Mouse (Mus musculus): ENCODE measurements around the gene Hip1r. TPM values are rescaled to one million over a fixed set of nuclear protein-coding genes. Genes with fewer than 3 reads are reported as not detected.

Gene Hip1r
- polyA plus RNA-seq, 1 experiment from 2014 or later = 18.3 TPM

- H3K36me3 ChIP-seq (ENCODE audit: control insufficient read depth, insufficient read depth) = peaks cover 5% of the 10 kb centered on the region; the same call in 1 of the 2 replicates
Measured at GRCm38 (mm10) chr5:124021148-124021547, 47.7 kb downstream of the Hip1r start.

DNA sequence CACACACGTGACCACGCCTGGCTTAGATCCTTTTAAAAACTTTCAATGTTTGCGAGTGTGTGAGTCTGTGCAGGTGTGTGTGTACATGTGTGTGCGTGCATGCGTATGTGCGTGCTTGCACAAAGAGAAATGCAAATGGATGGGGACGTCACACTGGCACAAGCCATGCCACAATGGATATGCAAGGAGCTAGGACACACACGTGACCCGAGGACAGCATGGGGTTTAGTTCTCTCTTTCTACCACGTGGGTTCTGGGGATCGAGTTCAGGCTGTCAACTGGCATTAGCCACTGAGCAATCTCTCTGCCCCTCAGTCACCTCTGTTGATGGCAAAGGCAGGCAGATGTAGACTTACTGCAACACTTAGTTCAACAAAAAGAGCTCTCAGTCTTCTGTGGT, 48.3 kb downstream of the Hip1r start:
- ATAC-seq = no peak
- TF ChIP-seq CTCF (IDR thresholded peaks at IDR 0.05; ENCODE audit: low read depth) = no peak
- Histone ChIP-seq H3K27ac (ENCODE audit: low read depth, low read length) (no peak overlapping the region), H3K27me3 (replicated peaks; ENCODE audit: control insufficient read depth, insufficient read depth, low read length) (no peaks in the 10 kb centered on the region), H3K4me3 (ENCODE audit: low read depth, low read length) (no peak overlapping the region), H3K4me2 (replicated peaks; ENCODE audit: low read depth) (no peak overlapping the region), H3K9ac (ENCODE audit: low read depth, low read length) (no peak overlapping the region), H3K9me3 (ENCODE audit: control insufficient read depth) (no peaks in the 10 kb centered on the region), H3K36me3 (ENCODE audit: control insufficient read depth, insufficient read depth) (peaks cover 9% of the 10 kb centered on the region; the same call in 1 of the 2 replicates), H3K4me1 (replicated peaks; ENCODE audit: control insufficient read depth, insufficient read depth, low read length) (no peaks in the 10 kb centered on the region)
- WGBS = 90% methylated on average over 11 of the region's 11 CpGs

More at GRCm38 (mm10) chr5:124021148-124021547, 47.7 kb downstream of the Hip1r start:
- Histone ChIP-seq H3K27me3 (replicated peaks; ENCODE audit: control insufficient read depth, insufficient read depth, low read length) (no peaks in the 10 kb centered on the region), H3K9me3 (ENCODE audit: control insufficient read depth) (no peaks in the 10 kb centered on the region), H3K27ac (ENCODE audit: low read depth, low read length) (no peak overlapping the region), H3K4me1 (replicated peaks; ENCODE audit: control insufficient read depth, insufficient read depth, low read length) (no peaks in the 10 kb centered on the region), H3K9ac (ENCODE audit: low read depth, low read length) (no peak overlapping the region), H3K4me3 (ENCODE audit: low read depth, low read length) (no peak overlapping the region), H3K4me2 (replicated peaks; ENCODE audit: low read depth) (no peak overlapping the region)
- 73% methylated on average over 11 of the region's 11 CpGs for WGBS
- no peak for ATAC-seq
- no peak for TF ChIP-seq CTCF (IDR thresholded peaks at IDR 0.05; ENCODE audit: low read depth)

DNA sequence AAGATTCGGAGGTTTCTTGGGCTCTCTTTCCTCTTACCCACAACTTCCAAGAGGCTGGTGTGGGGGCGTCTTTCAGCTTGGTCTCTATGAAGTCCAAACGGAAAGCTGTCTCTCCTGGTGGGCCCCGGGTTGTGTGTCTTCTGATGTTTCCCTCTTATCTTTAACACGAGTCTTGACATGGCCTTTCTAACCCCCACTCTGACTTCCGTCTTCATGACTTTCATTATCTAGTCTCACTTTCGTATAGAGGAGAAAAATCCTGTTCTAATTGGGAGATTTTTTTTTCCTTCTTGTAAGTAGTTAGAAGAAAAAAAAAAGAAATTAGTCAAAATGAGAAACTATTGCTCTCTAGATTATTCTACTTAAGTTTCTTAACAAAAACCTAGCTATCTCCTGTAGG, 48.9 kb downstream of the Hip1r start:
- no peak overlapping the region for H3K4me3 ChIP-seq (ENCODE audit: low read depth, low read length)
- no peak overlapping the region for H3K4me2 ChIP-seq (replicated peaks; ENCODE audit: low read depth)
- H3K27ac ChIP-seq (ENCODE audit: low read depth, low read length) = no peak overlapping the region
- TF ChIP-seq CTCF (IDR thresholded peaks at IDR 0.05; ENCODE audit: low read depth) = no peak
- peaks cover 9% of the 10 kb centered on the region; the same call in 1 of the 2 replicates for H3K36me3 ChIP-seq (ENCODE audit: control insufficient read depth, insufficient read depth)
- no peaks in the 10 kb centered on the region for H3K27me3 ChIP-seq (replicated peaks; ENCODE audit: control insufficient read depth, insufficient read depth, low read length)
- no peak for ATAC-seq
- H3K4me1 ChIP-seq (replicated peaks; ENCODE audit: control insufficient read depth, insufficient read depth, low read length) = no peaks in the 10 kb centered on the region
- 77% methylated on average over 7 of the region's 7 CpGs for WGBS
- no peak overlapping the region for H3K9ac ChIP-seq (ENCODE audit: low read depth, low read length)
- H3K9me3 ChIP-seq (ENCODE audit: control insufficient read depth) = no peaks in the 10 kb centered on the region

DNA sequence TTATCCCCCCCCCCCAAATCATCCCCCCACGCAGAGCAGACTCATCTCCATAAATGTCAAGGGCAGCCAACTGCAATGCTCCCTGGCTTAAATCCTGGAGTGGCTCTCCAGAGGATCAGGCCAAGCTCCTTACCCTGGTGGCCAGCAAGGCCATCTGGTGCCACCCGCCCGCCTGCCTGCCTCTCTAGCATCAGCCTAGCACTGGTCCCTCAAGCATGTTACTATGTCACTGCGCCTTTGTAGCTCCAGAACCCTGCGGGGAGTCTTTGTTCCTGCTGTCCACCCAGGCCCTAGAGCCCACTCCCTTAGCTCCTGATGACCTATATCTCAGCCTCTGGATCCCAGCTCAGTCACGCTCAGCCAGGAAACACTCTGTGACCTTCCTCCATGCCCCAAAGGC, 51.2 kb downstream of the Hip1r start:
- H3K4me3 ChIP-seq (ENCODE audit: low read depth, low read length) = no peak overlapping the region
- no peak for ATAC-seq
- no peak for TF ChIP-seq CTCF (IDR thresholded peaks at IDR 0.05; ENCODE audit: low read depth)
- H3K27ac ChIP-seq (ENCODE audit: low read depth, low read length) = no peak overlapping the region
- H3K9ac ChIP-seq (ENCODE audit: low read depth, low read length) = no peak overlapping the region
- no peak overlapping the region for H3K4me2 ChIP-seq (replicated peaks; ENCODE audit: low read depth)
- H3K4me1 ChIP-seq (replicated peaks; ENCODE audit: control insufficient read depth, insufficient read depth, low read length) = peaks cover 5% of the 10 kb centered on the region; the same call in 1 of the 2 replicates
- WGBS = 84% methylated on average over 6 of the region's 6 CpGs
- no peaks in the 10 kb centered on the region for H3K9me3 ChIP-seq (ENCODE audit: control insufficient read depth)
- H3K36me3 ChIP-seq (ENCODE audit: control insufficient read depth, insufficient read depth) = peaks cover 9% of the 10 kb centered on the region; the same call in 1 of the 2 replicates
- no peaks in the 10 kb centered on the region for H3K27me3 ChIP-seq (replicated peaks; ENCODE audit: control insufficient read depth, insufficient read depth, low read length)

- no peak for ATAC-seq
- Histone ChIP-seq H3K27me3 (replicated peaks; ENCODE audit: control insufficient read depth, insufficient read depth, low read length) (no peaks in the 10 kb centered on the region), H3K4me2 (replicated peaks; ENCODE audit: low read depth) (no peak overlapping the region), H3K36me3 (ENCODE audit: control insufficient read depth, insufficient read depth) (peaks cover 9% of the 10 kb centered on the region; the same call in 1 of the 2 replicates), H3K9ac (ENCODE audit: low read depth, low read length) (no peak overlapping the region), H3K27ac (ENCODE audit: low read depth, low read length) (no peak overlapping the region; the same call in 1 of the 2 replicates), H3K4me1 (replicated peaks; ENCODE audit: control insufficient read depth, insufficient read depth, low read length) (peaks cover 5% of the 10 kb centered on the region; the same call in 1 of the 2 replicates), H3K4me3 (ENCODE audit: low read depth, low read length) (no peak overlapping the region), H3K9me3 (ENCODE audit: control insufficient read depth) (no peaks in the 10 kb centered on the region)
- no peak for TF ChIP-seq CTCF (IDR thresholded peaks at IDR 0.05; ENCODE audit: low read depth)
- WGBS = 79% methylated on average over 9 of the region's 9 CpGs
Measured at GRCm38 (mm10) chr5:124025146-124025545, 51.7 kb downstream of the Hip1r start.

DNA sequence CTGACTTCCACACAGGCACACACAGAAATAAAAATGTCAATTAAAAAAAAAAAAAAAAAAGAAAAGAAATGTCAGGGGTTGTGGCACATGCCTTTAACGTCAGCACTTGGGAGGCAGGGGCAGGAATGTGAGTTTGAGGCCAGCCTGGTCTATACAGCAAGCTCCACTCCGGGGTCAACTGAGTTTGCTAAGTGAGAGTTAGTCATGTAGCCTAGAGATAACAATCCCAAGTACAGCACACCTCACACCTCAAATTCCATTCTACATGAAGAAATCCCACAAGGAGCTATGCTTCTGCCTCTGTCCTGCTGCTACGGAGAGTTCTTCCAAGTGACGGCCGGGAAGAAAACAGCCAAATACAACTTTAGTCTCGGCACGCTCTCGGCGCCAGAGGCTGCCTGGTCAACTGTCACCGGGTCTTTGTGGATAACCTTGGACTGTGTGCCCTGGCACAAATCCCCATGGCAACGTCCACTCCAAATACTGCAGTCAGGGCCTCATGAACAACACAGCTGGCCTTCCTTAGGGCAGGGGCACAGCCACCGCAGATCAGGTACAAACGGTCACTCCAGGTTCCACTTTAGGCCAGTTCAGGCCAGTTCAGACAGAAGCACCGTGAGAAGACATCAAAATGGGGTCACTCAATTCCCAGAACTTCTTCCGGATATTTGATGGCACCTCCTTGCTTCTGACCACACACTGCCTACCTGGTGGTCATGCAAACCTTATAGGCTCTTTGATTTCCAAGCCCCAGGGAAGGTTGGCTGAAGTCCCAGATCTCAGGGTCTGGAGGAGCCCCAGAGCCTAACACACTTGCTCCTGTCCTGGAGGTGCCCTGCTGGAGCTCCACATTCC, 52.4 kb downstream of the Hip1r start:
- H3K9ac ChIP-seq (ENCODE audit: low read depth, low read length) = no peak overlapping the region
- no peak overlapping the region; the same call in 1 of the 2 replicates for H3K27ac ChIP-seq (ENCODE audit: low read depth, low read length)
- H3K9me3 ChIP-seq (ENCODE audit: control insufficient read depth) = no peaks in the 10 kb centered on the region
- peaks cover 5% of the 10 kb centered on the region; the same call in 1 of the 2 replicates for H3K4me1 ChIP-seq (replicated peaks; ENCODE audit: control insufficient read depth, insufficient read depth, low read length)
- TF ChIP-seq CTCF (IDR thresholded peaks at IDR 0.05; ENCODE audit: low read depth) = no peak
- no peak for ATAC-seq
- H3K36me3 ChIP-seq (ENCODE audit: control insufficient read depth, insufficient read depth) = peaks cover 9% of the 10 kb centered on the region; the same call in 1 of the 2 replicates
- no peaks in the 10 kb centered on the region for H3K27me3 ChIP-seq (replicated peaks; ENCODE audit: control insufficient read depth, insufficient read depth, low read length)
- 80% methylated on average over 15 of the region's 15 CpGs for WGBS
- H3K4me3 ChIP-seq (ENCODE audit: low read depth, low read length) = no peak overlapping the region
- no peak overlapping the region for H3K4me2 ChIP-seq (replicated peaks; ENCODE audit: low read depth)

Data from intestine, postnatal 0 days (tissue).